Mouse (Mus musculus) bone marrow macrophage, adult 2 months (primary cell): Measurements from ENCODE around the gene Kdelr2.

Experiments used
- CTCF ChIP-seq: IDR thresholded peaks from 2 replicates; pipeline ENCODE4 v1.5.1; 2012; ENCODE audit warnings: low read depth, mild to moderate bottlenecking, low read length, moderate library complexity
- POLR2A ChIP-seq: IDR thresholded peaks from 2 replicates; pipeline ENCODE4 v1.6.1; 2012; ENCODE audit warnings: mild to moderate bottlenecking, low read depth, low read length, borderline replicate concordance

- TF ChIP-seq POLR2A (no peak), CTCF (no peak)
Measured at GRCm38 (mm10) chr5:143369611-143370255, 33.9 kb upstream of the Kdelr2 start.
